Mouse (Mus musculus): Measurements from ENCODE around the gene Ltc4s.

DNA sequence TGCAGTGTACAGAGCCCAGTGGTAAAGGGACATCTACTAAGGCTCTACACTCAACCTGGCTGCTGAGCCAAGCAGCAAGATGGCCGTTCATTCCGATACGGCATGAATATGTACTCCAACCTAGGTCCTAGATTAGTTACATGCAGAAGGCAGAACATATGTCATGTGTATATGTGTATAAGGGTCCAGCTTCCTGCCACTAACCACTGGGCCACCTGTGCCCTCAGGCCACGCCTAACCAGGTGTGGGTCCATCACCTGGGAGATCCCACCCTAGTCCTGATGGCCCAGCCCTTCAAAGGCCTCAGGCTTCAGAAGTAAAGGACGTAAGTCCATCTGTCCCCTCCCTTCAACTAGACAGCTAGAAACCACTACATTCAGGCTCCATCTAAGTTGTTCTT, 30.4 kb downstream of the Ltc4s start:
- no peak for TF ChIP-seq POLR2A (IDR thresholded peaks at IDR 0.05; ENCODE audit: borderline replicate concordance, low read depth, low read length)
- no peak for TF ChIP-seq CTCF (IDR thresholded peaks at IDR 0.05; ENCODE audit: low read depth, low read length)
